Mouse (Mus musculus) frontal cortex, adult (tissue): ENCODE measurements around the gene Qk.

Source experiments
- ATAC-seq: cut with Nextera tagmentation; 2 replicates; pipeline ENCODE4 v1.9.2; 2017; ENCODE audit warnings: mild to moderate bottlenecking, moderate library complexity, mixed read lengths; ENCODE audit not compliant: low TSS enrichment

Gene Qk

GRCm38 (mm10) chr17:10251252-10251958 lies 68.2 kb downstream of the Qk start:
- ATAC-seq = peak; percentile 31; the same call in 1 of the 2 replicates

- no peak for ATAC-seq
Measured at GRCm38 (mm10) chr17:10240081-10240480, 79.6 kb downstream of the Qk start.

GRCm38 (mm10) chr17:10236595-10236994 lies 83.1 kb downstream of the Qk start:
- ATAC-seq = no peak

- ATAC-seq = no peak
Measured at GRCm38 (mm10) chr17:10232406-10232805, 87.2 kb downstream of the Qk start.

GRCm38 (mm10) chr17:10227798-10228538 lies 91.7 kb downstream of the Qk start:
- ATAC-seq = no peak; the same call in 1 of the 2 replicates

GRCm38 (mm10) chr17:10216164-10216563 lies 103.5 kb downstream of the Qk start:
- ATAC-seq = no peak

- ATAC-seq = no peak
Measured at GRCm38 (mm10) chr17:10209154-10209777, 110.4 kb downstream of the Qk start.

- 0 out of 2 replicates have a peak, but pooled peaks have one; percentile 24 for ATAC-seq
Measured at GRCm38 (mm10) chr17:10198662-10199061, 121.0 kb downstream of the Qk start.

GRCm38 (mm10) chr17:10198231-10198630 lies 121.4 kb downstream of the Qk start:
- no peak for ATAC-seq

GRCm38 (mm10) chr17:10195703-10196102 lies 124.0 kb downstream of the Qk start:
- no peak for ATAC-seq

- ATAC-seq = no peak
Measured at GRCm38 (mm10) chr17:10190857-10191256, 128.8 kb downstream of the Qk start.

GRCm38 (mm10) chr17:10188481-10188880 lies 131.2 kb downstream of the Qk start:
- no peak for ATAC-seq

- no peak for ATAC-seq
Measured at GRCm38 (mm10) chr17:10187431-10188020, 132.1 kb downstream of the Qk start.

GRCm38 (mm10) chr17:10181761-10182160 lies 137.9 kb downstream of the Qk start:
- ATAC-seq = no peak

- no peak for ATAC-seq
Measured at GRCm38 (mm10) chr17:10177096-10177495, 142.6 kb downstream of the Qk start.

GRCm38 (mm10) chr17:10161258-10161657 lies 158.4 kb downstream of the Qk start:
- ATAC-seq = no peak

GRCm38 (mm10) chr17:10160415-10160814 lies 159.2 kb downstream of the Qk start:
- ATAC-seq = no peak

GRCm38 (mm10) chr17:10152808-10153413 lies 166.7 kb downstream of the Qk start:
- ATAC-seq = no peak
